Mouse (Mus musculus): ENCODE measurements at regions not wholly inside any gene's neighbourhood (a gene's known extent, or its start where the extent isn't known, plus 50 kb on each side); places are given as distances from the start of the nearest gene placed in this dataset.
"Not testable (repeated sequence)": the region's sequence is repeated elsewhere in the genome, so short reads cannot be mapped to it uniquely, and the experiment has no call there.

DNA sequence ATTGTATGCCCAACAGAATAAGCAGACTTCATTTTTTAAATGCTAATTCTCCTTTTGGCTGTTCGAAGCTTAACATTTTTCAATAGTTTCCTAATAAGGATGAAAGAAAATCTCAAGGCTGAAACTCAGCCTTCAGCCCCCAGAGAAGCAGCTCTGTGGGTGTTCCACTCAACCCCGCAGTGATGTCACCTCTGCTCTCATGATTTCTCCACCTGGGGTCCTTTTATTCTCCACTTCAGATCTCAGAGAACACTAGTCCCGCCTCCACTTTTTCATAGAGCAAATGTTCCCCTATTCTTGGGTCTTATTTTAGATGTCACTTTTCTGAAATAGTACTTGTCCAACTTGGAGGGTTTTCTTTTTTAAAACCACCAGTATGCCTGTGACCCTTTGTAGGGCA, 567.3 kb downstream of the Cntn3 start:
- Histone ChIP-seq H3K27ac (no peak overlapping the region), H3K4me3 (no peak overlapping the region)
- no peak for DNase-seq (ENCODE audit: extremely low spot score in 1 of 2, low spot score in 2 of 2)
- intact Hi-C loops (cut with DNase I): no loop called here
- TF ChIP-seq CTCF (IDR thresholded peaks at IDR 0.05): no peak

- DNase-seq (ENCODE audit: extremely low spot score in 1 of 2, low spot score in 2 of 2): no peak
- Histone ChIP-seq H3K4me3 (no peak overlapping the region), H3K27ac (no peak overlapping the region)
- TF ChIP-seq CTCF (IDR thresholded peaks at IDR 0.05): no peak
- intact Hi-C loops (cut with DNase I): loop anchor here (5.0 kb wide), 1 partner anchor 61 kb away; no protein-coding TSS in a partner anchor
Observed at GRCm38 (mm10) chr6:101998181-101998580, 574.7 kb downstream of the Cntn3 start.

- intact Hi-C loops (cut with DNase I): loop anchor here (5.0 kb wide), 1 partner anchor 60 kb away; no protein-coding TSS in a partner anchor
- no peak for DNase-seq (ENCODE audit: extremely low spot score in 1 of 2, low spot score in 2 of 2)
- Histone ChIP-seq H3K4me3 (no peak overlapping the region), H3K27ac (peak overlapping the region; percentile 36; the same call in 1 of the 2 replicates)
- no peak for TF ChIP-seq CTCF (IDR thresholded peaks at IDR 0.05)
Observed at GRCm38 (mm10) chr6:101997629-101998028, 575.3 kb downstream of the Cntn3 start.

- intact Hi-C loops (cut with DNase I): no loop called here
- Histone ChIP-seq H3K27ac (no peak overlapping the region), H3K4me3 (no peak overlapping the region)
- DNase-seq (ENCODE audit: extremely low spot score in 1 of 2, low spot score in 2 of 2): no peak
- no peak for TF ChIP-seq CTCF (IDR thresholded peaks at IDR 0.05)
Observed at GRCm38 (mm10) chr6:101992815-101993214, 580.1 kb downstream of the Cntn3 start.

DNA sequence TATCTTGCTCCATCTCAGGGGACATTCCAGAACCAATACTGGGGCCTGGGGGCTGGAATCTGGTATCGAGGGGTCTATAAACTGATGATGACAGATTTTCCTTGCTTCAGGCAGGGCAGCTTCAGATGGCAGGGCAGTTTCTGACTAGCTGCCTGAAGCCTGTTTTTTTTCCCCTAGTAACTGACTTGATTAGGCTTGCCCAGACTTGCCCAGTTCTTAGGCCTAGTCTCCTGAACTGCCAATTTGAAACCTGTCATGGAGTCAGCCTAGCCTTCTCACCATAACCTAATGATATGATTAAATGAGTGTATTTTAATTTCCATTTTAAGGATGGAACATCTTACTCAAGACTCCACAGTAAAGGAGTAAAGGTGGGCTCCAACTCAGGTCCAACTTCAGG, 591.2 kb downstream of the Cntn3 start:
- H3K4me3 ChIP-seq: no peak overlapping the region
- DNase-seq (ENCODE audit: extremely low spot score in 1 of 2, low spot score in 2 of 2): no peak
- H3K27ac ChIP-seq: no peak overlapping the region
- no peak for TF ChIP-seq CTCF (IDR thresholded peaks at IDR 0.05)
- intact Hi-C loops (cut with DNase I): no loop called here

DNA sequence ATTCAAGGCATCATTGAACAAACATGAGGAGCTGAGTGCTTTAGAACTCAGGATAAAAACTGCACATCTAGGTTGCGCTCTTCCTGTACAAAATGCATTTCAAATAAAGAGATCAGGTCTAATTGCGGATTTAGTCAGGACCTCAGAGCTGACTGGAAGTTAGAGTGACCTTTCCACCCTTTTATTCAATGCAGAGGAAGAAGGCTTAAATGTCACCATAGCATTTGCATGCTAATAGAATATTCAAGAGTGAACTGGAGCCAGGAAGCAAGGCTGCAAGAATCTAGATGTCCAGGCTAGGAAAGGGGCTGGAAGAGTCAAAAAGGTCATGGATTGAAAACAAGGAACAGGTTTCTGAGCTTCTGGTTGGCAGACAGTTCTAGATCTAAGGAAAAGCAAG, 593.7 kb downstream of the Cntn3 start:
- Histone ChIP-seq H3K4me3 (no peak overlapping the region), H3K27ac (no peak overlapping the region)
- TF ChIP-seq CTCF (IDR thresholded peaks at IDR 0.05): no peak
- DNase-seq (ENCODE audit: extremely low spot score in 1 of 2, low spot score in 2 of 2): no peak
- intact Hi-C loops (cut with DNase I): no loop called here

DNA sequence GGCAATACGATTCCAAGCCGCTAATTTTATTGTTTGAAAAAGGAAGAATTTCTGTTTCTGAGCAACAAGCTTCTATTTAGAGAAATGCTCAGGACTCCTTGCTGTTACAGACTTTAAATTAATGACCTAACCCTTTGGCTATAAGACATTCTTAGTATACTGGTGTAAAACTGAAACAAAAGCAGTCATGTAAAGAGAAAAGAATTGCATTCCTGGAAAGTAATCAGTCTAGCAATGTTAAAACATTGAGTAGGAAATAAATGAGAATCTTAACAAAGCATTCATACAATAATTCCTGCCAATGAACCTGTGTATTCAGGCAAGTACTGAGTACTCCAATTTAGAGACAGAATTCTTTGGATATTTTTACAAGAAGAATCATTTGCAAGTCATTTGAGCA, 587.2 kb upstream of the Pdzrn3 start:
- Histone ChIP-seq H3K27ac (no peak overlapping the region), H3K4me3 (no peak overlapping the region)
- no peak for TF ChIP-seq CTCF (IDR thresholded peaks at IDR 0.05)
- no peak for DNase-seq (ENCODE audit: extremely low spot score in 1 of 2, low spot score in 2 of 2)
- intact Hi-C loops (cut with DNase I): no loop called here

DNA sequence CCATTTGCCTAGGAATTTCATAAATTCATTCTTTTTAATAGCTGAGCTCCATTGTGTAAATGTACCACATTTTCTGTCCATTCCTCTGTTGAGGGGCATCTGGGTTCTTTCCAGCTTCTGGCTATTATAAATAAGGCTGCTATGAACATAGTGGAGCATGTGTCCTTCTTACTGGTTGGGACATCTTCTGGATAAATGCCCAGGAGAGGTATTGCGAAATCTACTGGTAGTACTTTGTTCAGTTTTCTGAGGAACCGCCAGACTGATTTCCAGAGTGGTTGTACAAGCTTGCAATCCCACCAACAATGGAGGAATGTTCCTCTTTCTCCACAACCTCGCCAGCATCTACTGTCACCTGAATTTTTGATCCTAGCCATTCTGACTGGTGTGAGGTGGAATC, 583.8 kb upstream of the Pdzrn3 start:
- intact Hi-C loops (cut with DNase I): not testable (repeated sequence)

DNA sequence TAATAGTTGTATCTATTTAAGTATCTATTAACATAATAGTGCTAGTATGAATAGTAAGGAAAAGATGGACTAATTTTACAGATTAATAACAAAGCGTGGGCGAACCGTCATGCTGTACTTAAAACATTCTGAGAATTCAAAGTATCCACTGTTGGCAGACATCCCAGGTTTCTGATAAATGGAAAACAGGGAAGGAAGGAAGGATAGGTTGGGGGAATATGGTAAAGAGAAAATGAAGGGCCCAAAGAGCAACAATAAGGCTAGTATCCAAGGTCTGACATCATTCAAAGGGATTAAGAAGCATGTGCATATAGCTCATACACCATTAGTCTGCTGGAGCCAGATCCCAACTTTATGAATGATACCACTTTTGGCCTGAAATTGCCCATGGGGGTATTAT, 572.0 kb upstream of the Pdzrn3 start:
- Histone ChIP-seq H3K4me3 (no peak overlapping the region), H3K27ac (no peak overlapping the region)
- no peak for TF ChIP-seq CTCF (IDR thresholded peaks at IDR 0.05)
- DNase-seq (ENCODE audit: extremely low spot score in 1 of 2, low spot score in 2 of 2): no peak
- intact Hi-C loops (cut with DNase I): no loop called here

More for the DNA sequence above, 583.8 kb upstream of the Pdzrn3 start:
- not testable (repeated sequence) for H3K4me3 ChIP-seq; H3K27ac ChIP-seq; DNase-seq (ENCODE audit: extremely low spot score in 1 of 2, low spot score in 2 of 2)

GRCm38 (mm10) chr6:101948950-101949349, 571.3 kb upstream of the Pdzrn3 start:
- Histone ChIP-seq H3K4me3 (no peak overlapping the region), H3K27ac (no peak overlapping the region)
- intact Hi-C loops (cut with DNase I): no loop called here
- no peak for DNase-seq (ENCODE audit: extremely low spot score in 1 of 2, low spot score in 2 of 2)
- no peak for TF ChIP-seq CTCF (IDR thresholded peaks at IDR 0.05)

- no peak overlapping the region for H3K4me3 ChIP-seq
- DNase-seq (ENCODE audit: extremely low spot score in 1 of 2, low spot score in 2 of 2): no peak
- TF ChIP-seq CTCF (IDR thresholded peaks at IDR 0.05): no peak
- intact Hi-C loops (cut with DNase I): no loop called here
- peak overlapping the region; percentile 33 for H3K27ac ChIP-seq
Observed at GRCm38 (mm10) chr6:101940266-101940866, 562.7 kb upstream of the Pdzrn3 start.

DNA sequence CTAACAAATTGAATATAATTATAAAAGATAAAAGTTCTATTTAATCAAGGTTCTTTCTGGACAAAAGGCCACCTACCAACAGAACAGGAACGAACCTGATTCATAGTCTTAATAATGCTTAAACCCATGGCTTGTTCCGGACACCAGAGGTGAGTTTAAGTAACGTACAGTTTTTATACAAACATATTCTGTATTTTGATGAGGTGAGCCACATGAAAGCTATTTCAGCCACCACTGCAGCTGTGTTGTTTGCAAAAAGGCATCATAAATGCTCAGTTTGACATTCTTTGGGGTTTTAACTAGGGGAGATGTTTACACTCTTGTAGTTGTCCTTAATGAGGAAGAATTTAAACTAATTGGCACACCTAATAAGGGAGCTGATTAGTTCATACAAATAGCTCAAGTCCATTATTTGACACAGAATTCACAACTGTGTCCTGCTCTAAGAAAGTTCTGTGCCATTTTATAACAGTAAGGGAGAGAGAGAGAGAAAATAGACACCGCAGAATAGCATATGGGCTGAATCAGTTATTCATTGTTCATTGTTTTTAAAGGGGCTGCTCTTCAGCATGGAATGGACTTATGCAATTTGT, 560.8 kb upstream of the Pdzrn3 start:
- no peak for DNase-seq (ENCODE audit: extremely low spot score in 1 of 2, low spot score in 2 of 2)
- intact Hi-C loops (cut with DNase I): loop anchor here (5.0 kb wide), 1 partner anchor 59 kb away; no protein-coding TSS in a partner anchor
- Histone ChIP-seq H3K4me3 (no peak overlapping the region), H3K27ac (peak overlapping the region; percentile 74)
- no peak for TF ChIP-seq CTCF (IDR thresholded peaks at IDR 0.05)

Data from left cerebral cortex, adult 2 months (tissue).